8 mouse cellular contexts compared by ENCODE assay signal in the genomic region with DNA sequence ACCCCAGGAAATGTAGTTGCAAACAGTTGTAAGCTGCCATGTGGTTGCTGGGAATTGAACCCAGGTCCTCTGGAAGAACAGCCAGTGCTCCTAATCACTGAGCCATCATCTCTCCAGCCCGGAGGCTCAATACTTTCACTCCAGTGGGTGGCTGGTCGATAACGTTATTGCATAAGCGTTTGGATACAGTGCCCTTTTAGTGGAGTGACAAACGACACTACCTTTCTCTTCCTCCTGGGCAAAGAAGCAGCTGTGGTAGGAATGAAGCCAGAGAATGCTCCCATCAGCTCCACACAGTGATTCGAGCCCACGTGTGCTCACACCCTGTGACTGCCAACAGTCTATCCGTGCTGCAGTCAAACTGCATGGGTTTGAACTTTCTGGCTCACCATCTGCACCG. TPM values are rescaled to one million over a fixed set of nuclear protein-coding genes. Genes with fewer than 3 reads are reported as not detected.
DNase-seq lines count a peak whose midpoint lies in the region; ATAC-seq and TF ChIP-seq lines count a peak whose summit lies in the region.

No protein-coding gene starts in this region.

- TF ChIP-seq POLR2A in CH12.LX (IDR thresholded peaks at IDR 0.05; ENCODE audit: low read depth, low read length), result no peak

- peaks cover 11% of the 10 kb centered on the region; the same call in 1 of the 2 replicates for H3K79me2 ChIP-seq in CH12.LX (replicated peaks; ENCODE audit: control insufficient read depth, extremely low read depth, insufficient read depth, poor library complexity, severe bottlenecking)

- no peak for TF ChIP-seq EP300 in CH12.LX (IDR thresholded peaks at IDR 0.05; ENCODE audit: low read length)

- TF ChIP-seq RAD21 in CH12.LX (IDR thresholded peaks at IDR 0.05; ENCODE audit: low read depth, low read length), result no peak

- H3K36me3 ChIP-seq in erythroblast, embryonic 14.5 days (ENCODE audit: control insufficient read depth), result peaks cover 28% of the 10 kb centered on the region
- H3K36me3 ChIP-seq in CH12.LX (replicated peaks in 1 of 2; ENCODE audit: control insufficient read depth in 1 of 2, insufficient read depth in 1 of 2, low read length in 1 of 2), result peaks cover 24 to 25% of the 10 kb centered on the region in 2 experiments
- peaks cover 25% of the 10 kb centered on the region for H3K36me3 ChIP-seq in forebrain, embryonic 15.5 days
- peaks cover 21% of the 10 kb centered on the region for H3K36me3 ChIP-seq in liver, embryonic 15.5 days (replicated peaks)

- DNase-seq in CH12.LX (ENCODE audit: extremely low read depth), result no peak
- DNase-seq in frontal cortex, postnatal 10 days (ENCODE audit: low spot score in 2 of 2), result no peak
- no peak for DNase-seq in kidney, postnatal 10 days

- H3K9ac ChIP-seq in CH12.LX (ENCODE audit: insufficient read depth, low read depth), result peak overlapping the region; percentile 97
- peak overlapping the region; percentile 68 for H3K9ac ChIP-seq in forebrain, embryonic 15.5 days (replicated peaks)
- H3K9ac ChIP-seq in liver, embryonic 15.5 days, result no peak overlapping the region; the same call in 1 of the 2 replicates

- H3K4me1 ChIP-seq in erythroblast, embryonic 14.5 days (ENCODE audit: control insufficient read depth), result peaks cover 49% of the 10 kb centered on the region
- peaks cover 7 to 33% of the 10 kb centered on the region in 2 experiments; a peak in 3 of 4 replicates for H3K4me1 ChIP-seq in CH12.LX (ENCODE audit: control insufficient read depth in 1 of 2, insufficient read depth in 2 of 2)
- peaks cover 24% of the 10 kb centered on the region for H3K4me1 ChIP-seq in forebrain, embryonic 15.5 days
- H3K4me1 ChIP-seq in liver, embryonic 15.5 days (replicated peaks), result peaks cover 58% of the 10 kb centered on the region

- WGBS in forebrain, embryonic 15.5 days, result 71% methylated on average over 9 of the region's 9 CpGs
- 51% methylated on average over 9 of the region's 9 CpGs for WGBS in liver, embryonic 15.5 days (ENCODE audit: insufficient replicate concordance)

- no peak for ATAC-seq in erythroblast, adult 5-6 weeks (replicated peaks; ENCODE audit: low FRiP score, poor library complexity, severe bottlenecking)
- no peak for ATAC-seq in forebrain, embryonic 15.5 days (replicated peaks)
- no peak for ATAC-seq in liver, embryonic 15.5 days (ENCODE audit: insufficient read depth)
- no peak for ATAC-seq in erythroid progenitor cell, adult 5-6 weeks (replicated peaks; ENCODE audit: low FRiP score, poor library complexity, severe bottlenecking)

- no peak overlapping the region for H3K27ac ChIP-seq in CH12.LX (ENCODE audit: insufficient read depth, low read depth)
- H3K27ac ChIP-seq in forebrain, embryonic 15.5 days (replicated peaks), result peak overlapping the region; percentile 95; the same call in 1 of the 2 replicates
- 0 out of 2 replicates have a peak overlapping the region, but pooled peaks have one; percentile 60 for H3K27ac ChIP-seq in liver, embryonic 15.5 days (replicated peaks)

- H3K27me3 ChIP-seq in erythroblast, embryonic 14.5 days (ENCODE audit: control insufficient read depth), result peaks cover 15% of the 10 kb centered on the region
- no peaks in the 10 kb centered on the region for H3K27me3 ChIP-seq in CH12.LX (replicated peaks)
- H3K27me3 ChIP-seq in forebrain, embryonic 15.5 days, result no peaks in the 10 kb centered on the region
- no peaks in the 10 kb centered on the region for H3K27me3 ChIP-seq in liver, embryonic 15.5 days

- peak overlapping the region; percentile 71 for H3K4me3 ChIP-seq in erythroblast, embryonic 14.5 days (replicated peaks)
- peak overlapping the region; percentile 2 to 87 (median 86) for H3K4me3 ChIP-seq in CH12.LX (replicated peaks in 1 of 3; ENCODE audit: low read depth in 2 of 3, low read length in 2 of 3, poor library complexity in 1 of 3)
- peak overlapping the region; percentile 67 for H3K4me3 ChIP-seq in forebrain, embryonic 15.5 days
- H3K4me3 ChIP-seq in liver, embryonic 15.5 days (replicated peaks), result peak overlapping the region; percentile 67

- H3K9me3 ChIP-seq in erythroblast, embryonic 14.5 days (ENCODE audit: control insufficient read depth, low read length), result no peaks in the 10 kb centered on the region
- H3K9me3 ChIP-seq in CH12.LX (replicated peaks; ENCODE audit: low read length), result no peaks in the 10 kb centered on the region
- H3K9me3 ChIP-seq in forebrain, embryonic 15.5 days, result no peaks in the 10 kb centered on the region
- H3K9me3 ChIP-seq in liver, embryonic 15.5 days (replicated peaks), result no peaks in the 10 kb centered on the region

- no peak for TF ChIP-seq CTCF in CH12.LX (conservative IDR thresholded peaks at IDR 0.05 in 1 of 2, IDR thresholded peaks at IDR 0.05 in 1 of 2; ENCODE audit: low read depth in 2 of 2, low read length in 2 of 2)

- in situ Hi-C loops in CH12.LX (cut with MboI; ENCODE audit: low pct_ligation_motif_present, low pct_unique_long_range_greater_than_20kb, low sequenced_read_pairs), result no loop called here

- H3K4me2 ChIP-seq in CH12.LX (ENCODE audit: insufficient read depth, low read depth, poor library complexity, severe bottlenecking), result peak overlapping the region; percentile 31
- peak overlapping the region; percentile 88 for H3K4me2 ChIP-seq in forebrain, embryonic 15.5 days (replicated peaks)
- H3K4me2 ChIP-seq in liver, embryonic 15.5 days, result peak overlapping the region; percentile 85

- dilution Hi-C loops in CH12.LX (cut with MboI; ENCODE audit: extremely low pct_ligation_motif_present, extremely low pct_unique_long_range_greater_than_20kb, low sequenced_read_pairs), result no loop called here

RNA-seq across cellular contexts. Expression of a gene that starts 1.1 kb away (rescaled TPM):
- 1.3 and 1.6 TPM in 2 replicates for polyA plus RNA-seq in erythroblast, embryonic 14.5 days (2012)
- 25.3 and 30.4 TPM in 2 replicates for total RNA-seq in erythroblast, adult 5-6 weeks (2015; ENCODE audit: low replicate concordance)
- total RNA-seq in erythroblast, adult 5-6 weeks (2017; ENCODE audit: low replicate concordance), result 8.6 and 19.0 TPM in 2 replicates
- 81.5 and 85.9 TPM in 2 replicates for total RNA-seq in CH12.LX (2012; rRNA removed)
- 110 and 148 TPM in 2 replicates for total RNA-seq in CH12.LX (2014; rRNA removed)
- 72.8 and 79.9 TPM in 2 replicates for polyA plus RNA-seq in CH12.LX (2012; ENCODE audit: insufficient read length, low read depth)
- 118 and 122 TPM in 2 replicates for polyA plus RNA-seq in forebrain, embryonic 15.5 days (2015; fragmentation: Nextera tagmentation; extraction: Ambion mirVana)
- 77.4 and 84.3 TPM in 2 replicates for polyA plus RNA-seq in liver, embryonic 15.5 days (2015; fragmentation: Nextera tagmentation; extraction: Ambion mirVana)
- total RNA-seq in erythroid progenitor cell, adult 5-6 weeks (2015; ENCODE audit: low replicate concordance), result 13.0 and 18.0 TPM in 2 replicates
- 6.6 and 8.5 TPM in 2 replicates for total RNA-seq in erythroid progenitor cell, adult 5-6 weeks (2017; ENCODE audit: low replicate concordance)

RNA-seq across cellular contexts. Expression of a gene that starts 3.9 kb away (rescaled TPM):
- 0.07 and 0.10 TPM in 2 replicates for polyA plus RNA-seq in erythroblast, embryonic 14.5 days (2012)
- 1.9 and 6.5 TPM in 2 replicates for total RNA-seq in erythroblast, adult 5-6 weeks (2015; ENCODE audit: low replicate concordance)
- total RNA-seq in erythroblast, adult 5-6 weeks (2017; ENCODE audit: low replicate concordance), result 2.0 and 4.0 TPM in 2 replicates
- total RNA-seq in CH12.LX (2012; rRNA removed) (43.5 and 46.0 TPM in 2 replicates), CH12.LX (2014; rRNA removed) (24.8 and 27.8 TPM in 2 replicates)
- 26.1 and 27.8 TPM in 2 replicates for polyA plus RNA-seq in CH12.LX (2012; ENCODE audit: insufficient read length, low read depth)
- 2.9 and 3.0 TPM in 2 replicates for polyA plus RNA-seq in forebrain, embryonic 15.5 days (2015; fragmentation: Nextera tagmentation; extraction: Ambion mirVana)
- polyA plus RNA-seq in liver, embryonic 15.5 days (2015; fragmentation: Nextera tagmentation; extraction: Ambion mirVana), result 0.35 and 0.67 TPM in 2 replicates
- total RNA-seq in erythroid progenitor cell, adult 5-6 weeks (2015; ENCODE audit: low replicate concordance), result 1.1 and 3.8 TPM in 2 replicates
- total RNA-seq in erythroid progenitor cell, adult 5-6 weeks (2017; ENCODE audit: low replicate concordance), result 2.2 and 51.8 TPM in 2 replicates

RNA-seq across cellular contexts. Expression of a gene that starts 7.9 kb away (rescaled TPM):
- 81.1 and 96.8 TPM in 2 replicates for polyA plus RNA-seq in erythroblast, embryonic 14.5 days (2012)
- 83.0 and 90.1 TPM in 2 replicates for total RNA-seq in erythroblast, adult 5-6 weeks (2015; ENCODE audit: low replicate concordance)
- 43.8 and 71.5 TPM in 2 replicates for total RNA-seq in erythroblast, adult 5-6 weeks (2017; ENCODE audit: low replicate concordance)
- total RNA-seq in CH12.LX (2012; rRNA removed) (257 and 304 TPM in 2 replicates), CH12.LX (2014; rRNA removed) (799 and 864 TPM in 2 replicates)
- 839 and 921 TPM in 2 replicates for polyA plus RNA-seq in CH12.LX (2012; ENCODE audit: insufficient read length, low read depth)
- polyA plus RNA-seq in forebrain, embryonic 15.5 days (2015; fragmentation: Nextera tagmentation; extraction: Ambion mirVana), result 1,729 and 1,809 TPM in 2 replicates
- polyA plus RNA-seq in liver, embryonic 15.5 days (2015; fragmentation: Nextera tagmentation; extraction: Ambion mirVana), result 338 and 361 TPM in 2 replicates
- 84.3 and 107 TPM in 2 replicates for total RNA-seq in erythroid progenitor cell, adult 5-6 weeks (2015; ENCODE audit: low replicate concordance)
- 42.7 and 99.2 TPM in 2 replicates for total RNA-seq in erythroid progenitor cell, adult 5-6 weeks (2017; ENCODE audit: low replicate concordance)

RNA-seq across cellular contexts. Expression of a gene that starts 11.2 kb away (rescaled TPM):
- not detected in 2 replicates for polyA plus RNA-seq in erythroblast, embryonic 14.5 days (2012)
- total RNA-seq in erythroblast, adult 5-6 weeks (2015; ENCODE audit: low replicate concordance), result not detected in 2 replicates
- total RNA-seq in erythroblast, adult 5-6 weeks (2017; ENCODE audit: low replicate concordance), result not detected in 2 replicates
- total RNA-seq in CH12.LX (2012; rRNA removed) (3.4 and 3.6 TPM in 2 replicates), CH12.LX (2014; rRNA removed) (0.58 and 0.68 TPM in 2 replicates)
- polyA plus RNA-seq in CH12.LX (2012; ENCODE audit: insufficient read length, low read depth), result 0.97 and 1.0 TPM in 2 replicates
- 5.6 and 7.0 TPM in 2 replicates for polyA plus RNA-seq in forebrain, embryonic 15.5 days (2015; fragmentation: Nextera tagmentation; extraction: Ambion mirVana)
- 0.03 TPM in 1 of 2 replicates, not detected in the other for polyA plus RNA-seq in liver, embryonic 15.5 days (2015; fragmentation: Nextera tagmentation; extraction: Ambion mirVana)
- not detected in 2 replicates for total RNA-seq in erythroid progenitor cell, adult 5-6 weeks (2015; ENCODE audit: low replicate concordance)
- total RNA-seq in erythroid progenitor cell, adult 5-6 weeks (2017; ENCODE audit: low replicate concordance), result not detected in 2 replicates

RNA-seq across cellular contexts. Expression of a gene that starts 23.2 kb away (rescaled TPM):
- polyA plus RNA-seq in erythroblast, embryonic 14.5 days (2012), result not detected in 2 replicates
- not detected in 2 replicates for total RNA-seq in erythroblast, adult 5-6 weeks (2015; ENCODE audit: low replicate concordance)
- total RNA-seq in erythroblast, adult 5-6 weeks (2017; ENCODE audit: low replicate concordance), result not detected in 2 replicates
- 0.34 and 0.42 TPM in 2 replicates for total RNA-seq in CH12.LX (2012; rRNA removed)
- total RNA-seq in CH12.LX (2014; rRNA removed), result 0.32 TPM in 2 replicates
- polyA plus RNA-seq in CH12.LX (2012; ENCODE audit: insufficient read length, low read depth), result 0.89 and 1.4 TPM in 2 replicates
- 0.11 and 0.15 TPM in 2 replicates for polyA plus RNA-seq in forebrain, embryonic 15.5 days (2015; fragmentation: Nextera tagmentation; extraction: Ambion mirVana)
- polyA plus RNA-seq in liver, embryonic 15.5 days (2015; fragmentation: Nextera tagmentation; extraction: Ambion mirVana), result not detected in 2 replicates
- total RNA-seq in erythroid progenitor cell, adult 5-6 weeks (2015; ENCODE audit: low replicate concordance), result not detected in 2 replicates
- not detected in 2 replicates for total RNA-seq in erythroid progenitor cell, adult 5-6 weeks (2017; ENCODE audit: low replicate concordance)

Comparison
In these comparisons a context has a peak if more than half of its experiments do, and no peak if none do; other contexts are left out.
1. H3K4me2 ChIP-seq: peak in every context shown above with its lines; median percentile 88 in forebrain, embryonic 15.5 days; 85 in liver, embryonic 15.5 days; 31 in CH12.LX.
2. RNA of a gene that starts 1.1 kb away (polyA plus RNA-seq): 118 to 122 TPM in forebrain, embryonic 15.5 days, 72.8 to 79.9 TPM in CH12.LX and 77.4 to 84.3 TPM in liver, embryonic 15.5 days; 1.3 to 1.6 TPM in erythroblast, embryonic 14.5 days; every median in the first group is over 10 times any median in the second.
3. Peak in every context shown above with its lines, with median percentiles within 50 percentile points of each other: H3K4me3 ChIP-seq.